Mouse (Mus musculus): ENCODE results near the gene Msh6. TPM values are rescaled to one million over a fixed set of nuclear protein-coding genes. Genes with fewer than 3 reads are reported as not detected.
A peak's percentile ranks its signal among the peaks of the same experiment; 100 is the strongest.
"Not testable (repeated sequence)": the region's sequence is repeated elsewhere in the genome, so short reads cannot be mapped to it uniquely, and the experiment has no call there.

Msh6 gene
- 9.0 and 9.2 TPM in 2 replicates for polyA plus RNA-seq (2015; fragmentation: Nextera tagmentation; extraction: Ambion mirVana)

GRCm38 (mm10) chr17:87974629-87975228, at the start of gene Msh6:
TSS of gene Msh6 (plus strand) at chr17:87975062.
- no peaks in the 10 kb centered on the region for H3K4me1 ChIP-seq (replicated peaks; ENCODE audit: control insufficient read depth, insufficient read depth, low read length)
- peak within 1 kb of the TSS; percentile 70 for H3K9ac ChIP-seq (ENCODE audit: low read depth, low read length)
- no peaks in the 10 kb centered on the region for H3K36me3 ChIP-seq (ENCODE audit: control insufficient read depth, insufficient read depth)
- H3K27me3 ChIP-seq (replicated peaks; ENCODE audit: control insufficient read depth, insufficient read depth, low read length) = no peaks in the 10 kb centered on the region
- ATAC-seq = peak; percentile 97
- TF ChIP-seq CTCF (IDR thresholded peaks at IDR 0.05; ENCODE audit: low read depth) = no peak
- no peaks in the 10 kb centered on the region for H3K9me3 ChIP-seq (ENCODE audit: control insufficient read depth)
- under 1% methylated on average over 51 of the region's 63 CpGs for WGBS
- peak within 1 kb of the TSS; percentile 82 for H3K4me3 ChIP-seq (ENCODE audit: low read depth, low read length)
- H3K4me2 ChIP-seq (replicated peaks; ENCODE audit: low read depth) = peak within 1 kb of the TSS; percentile 87
- peak within 1 kb of the TSS; percentile 71 for H3K27ac ChIP-seq (ENCODE audit: low read depth, low read length)

DNA sequence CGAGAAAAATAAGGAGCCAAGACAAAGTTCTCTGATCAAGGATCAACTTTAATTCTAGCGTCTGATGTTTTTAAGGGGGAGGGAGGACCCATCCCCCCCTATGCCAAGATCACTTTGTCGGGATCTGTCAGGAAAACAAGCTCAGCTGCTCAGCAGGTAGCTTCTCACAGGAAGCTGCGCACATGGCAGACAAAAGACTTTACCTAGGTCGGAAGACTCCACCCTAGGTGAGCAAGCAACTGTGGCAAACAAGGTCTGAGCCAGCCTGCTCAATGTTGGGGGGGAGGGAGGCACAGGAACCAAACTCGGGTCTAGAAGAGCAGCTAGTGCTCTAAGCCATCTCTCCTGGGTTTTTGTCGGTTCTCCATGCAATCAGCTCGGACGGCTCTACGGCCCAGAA, 40.5 kb upstream of the Msh6 start:
- no peak overlapping the region for H3K27ac ChIP-seq (ENCODE audit: low read depth, low read length)
- no peaks in the 10 kb centered on the region for H3K36me3 ChIP-seq (ENCODE audit: control insufficient read depth, insufficient read depth)
- no peak overlapping the region for H3K9ac ChIP-seq (ENCODE audit: low read depth, low read length)
- no peaks in the 10 kb centered on the region for H3K9me3 ChIP-seq (ENCODE audit: control insufficient read depth)
- TF ChIP-seq CTCF (IDR thresholded peaks at IDR 0.05; ENCODE audit: low read depth) = no peak
- H3K4me2 ChIP-seq (replicated peaks; ENCODE audit: low read depth) = no peak overlapping the region
- no peak overlapping the region for H3K4me3 ChIP-seq (ENCODE audit: low read depth, low read length)
- no peaks in the 10 kb centered on the region for H3K27me3 ChIP-seq (replicated peaks; ENCODE audit: control insufficient read depth, insufficient read depth, low read length)
- 72% methylated on average over 10 of the region's 10 CpGs for WGBS
- H3K4me1 ChIP-seq (replicated peaks; ENCODE audit: control insufficient read depth, insufficient read depth, low read length) = no peaks in the 10 kb centered on the region
- ATAC-seq = no peak

DNA sequence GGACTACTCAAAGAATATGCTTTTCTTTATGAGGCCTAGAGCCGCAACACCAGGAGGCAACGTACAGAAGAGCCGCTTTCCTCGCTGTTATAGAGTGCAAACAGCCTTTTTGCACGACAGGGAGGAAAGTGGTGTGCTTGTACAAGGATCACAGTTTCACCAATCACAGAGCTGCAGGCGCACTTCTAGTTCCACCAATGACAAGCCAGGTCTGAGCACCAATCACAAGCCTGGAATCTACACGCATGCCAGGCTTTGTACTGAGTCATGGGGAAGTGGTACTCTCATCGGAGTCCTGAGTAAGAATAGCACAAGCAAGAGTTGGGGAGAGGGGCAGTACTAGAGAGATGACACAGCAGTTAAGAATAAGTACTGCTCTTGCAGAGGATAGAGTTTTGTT, 40.1 kb upstream of the Msh6 start:
- Histone ChIP-seq H3K4me1 (replicated peaks; ENCODE audit: control insufficient read depth, insufficient read depth, low read length) (no peaks in the 10 kb centered on the region), H3K4me3 (ENCODE audit: low read depth, low read length) (no peak overlapping the region), H3K9ac (ENCODE audit: low read depth, low read length) (no peak overlapping the region), H3K27me3 (replicated peaks; ENCODE audit: control insufficient read depth, insufficient read depth, low read length) (no peaks in the 10 kb centered on the region), H3K27ac (ENCODE audit: low read depth, low read length) (no peak overlapping the region), H3K9me3 (ENCODE audit: control insufficient read depth) (no peaks in the 10 kb centered on the region), H3K36me3 (ENCODE audit: control insufficient read depth, insufficient read depth) (no peaks in the 10 kb centered on the region), H3K4me2 (replicated peaks; ENCODE audit: low read depth) (no peak overlapping the region)
- TF ChIP-seq CTCF (IDR thresholded peaks at IDR 0.05; ENCODE audit: low read depth) = no peak
- no peak for ATAC-seq
- WGBS = 87% methylated on average over 8 of the region's 8 CpGs

DNA sequence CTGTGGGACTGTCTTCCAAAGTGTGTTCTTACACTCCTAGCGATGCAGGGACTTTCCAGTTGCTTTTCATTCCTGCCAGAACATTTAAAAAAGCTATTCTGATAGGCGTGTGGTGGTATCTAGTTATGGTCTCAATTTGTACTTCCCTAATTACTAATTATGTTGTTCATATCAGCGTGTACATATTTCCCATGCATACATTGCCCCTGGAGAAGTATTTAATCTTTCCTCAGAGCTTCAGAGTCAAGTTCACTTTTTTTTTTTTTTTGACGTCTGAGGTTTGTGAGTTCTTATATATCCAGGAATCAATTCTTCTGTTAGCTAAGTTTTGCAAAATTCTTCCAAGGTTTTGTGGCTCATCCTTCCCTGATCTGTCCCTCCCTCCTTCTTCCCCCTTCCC, 38.7 kb upstream of the Msh6 start:
- no peaks in the 10 kb centered on the region for H3K9me3 ChIP-seq (ENCODE audit: control insufficient read depth)
- TF ChIP-seq CTCF (IDR thresholded peaks at IDR 0.05; ENCODE audit: low read depth) = no peak
- H3K27me3 ChIP-seq (replicated peaks; ENCODE audit: control insufficient read depth, insufficient read depth, low read length) = no peaks in the 10 kb centered on the region
- no peaks in the 10 kb centered on the region for H3K36me3 ChIP-seq (ENCODE audit: control insufficient read depth, insufficient read depth)
- H3K27ac ChIP-seq (ENCODE audit: low read depth, low read length) = no peak overlapping the region
- H3K4me3 ChIP-seq (ENCODE audit: low read depth, low read length) = no peak overlapping the region
- no peak for ATAC-seq
- H3K9ac ChIP-seq (ENCODE audit: low read depth, low read length) = no peak overlapping the region
- WGBS = 73% methylated on average over 4 of the region's 4 CpGs
- H3K4me1 ChIP-seq (replicated peaks; ENCODE audit: control insufficient read depth, insufficient read depth, low read length) = no peaks in the 10 kb centered on the region
- no peak overlapping the region for H3K4me2 ChIP-seq (replicated peaks; ENCODE audit: low read depth)

DNA sequence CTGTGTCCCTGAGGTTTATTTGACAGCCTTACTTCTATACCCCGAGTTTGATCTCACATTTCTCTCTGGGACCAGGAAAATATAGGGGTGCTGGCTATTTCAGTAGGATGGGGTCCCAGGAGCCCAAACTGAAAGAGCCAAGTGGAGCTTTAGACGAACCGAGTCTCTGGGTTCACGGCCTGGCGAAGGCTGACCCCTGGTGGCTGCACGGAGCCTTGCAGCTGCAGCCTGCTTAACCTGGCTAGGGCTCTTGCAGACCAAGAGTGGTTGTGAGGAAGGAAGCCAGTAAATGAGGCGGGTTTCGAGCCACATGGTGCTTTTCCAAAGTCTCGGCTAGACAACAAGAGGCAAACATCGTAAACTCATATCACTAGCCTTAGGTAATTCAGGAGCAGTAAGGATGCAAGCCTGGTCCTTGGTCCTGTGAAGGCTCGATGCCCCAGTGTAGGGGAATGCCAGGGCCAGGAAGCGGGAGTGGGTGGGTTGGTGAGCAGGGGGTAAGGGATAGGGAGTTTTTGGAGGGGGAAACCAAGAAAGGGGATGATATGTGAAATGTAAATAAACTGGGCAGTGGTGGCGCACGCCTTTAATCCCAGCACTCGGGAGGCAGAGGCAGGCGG, 25.8 kb upstream of the Msh6 start:
- Histone ChIP-seq H3K36me3 (ENCODE audit: control insufficient read depth, insufficient read depth) (no peaks in the 10 kb centered on the region), H3K9me3 (ENCODE audit: control insufficient read depth) (no peaks in the 10 kb centered on the region), H3K4me2 (replicated peaks; ENCODE audit: low read depth) (no peak overlapping the region), H3K27ac (ENCODE audit: low read depth, low read length) (no peak overlapping the region), H3K27me3 (replicated peaks; ENCODE audit: control insufficient read depth, insufficient read depth, low read length) (no peaks in the 10 kb centered on the region), H3K9ac (ENCODE audit: low read depth, low read length) (no peak overlapping the region), H3K4me3 (ENCODE audit: low read depth, low read length) (no peak overlapping the region), H3K4me1 (replicated peaks; ENCODE audit: control insufficient read depth, insufficient read depth, low read length) (no peaks in the 10 kb centered on the region)
- no peak for ATAC-seq
- 40% methylated on average over 16 of the region's 16 CpGs for WGBS
- TF ChIP-seq CTCF (IDR thresholded peaks at IDR 0.05; ENCODE audit: low read depth) = peak; percentile 98

- not testable (repeated sequence) for ATAC-seq; H3K4me3 ChIP-seq (ENCODE audit: low read depth, low read length); H3K4me2 ChIP-seq (replicated peaks; ENCODE audit: low read depth); H3K9ac ChIP-seq (ENCODE audit: low read depth, low read length); H3K27me3 ChIP-seq (replicated peaks; ENCODE audit: control insufficient read depth, insufficient read depth, low read length); H3K9me3 ChIP-seq (ENCODE audit: control insufficient read depth); H3K27ac ChIP-seq (ENCODE audit: low read depth, low read length); H3K36me3 ChIP-seq (ENCODE audit: control insufficient read depth, insufficient read depth); H3K4me1 ChIP-seq (replicated peaks; ENCODE audit: control insufficient read depth, insufficient read depth, low read length)
- WGBS = 73% methylated on average over 13 of the region's 13 CpGs
Measured at GRCm38 (mm10) chr17:87954618-87955124, 20.2 kb upstream of the Msh6 start.

All from intestine, postnatal 0 days (tissue).